Mouse (Mus musculus): Measurements from ENCODE around the gene Tmcc2.

DNA sequence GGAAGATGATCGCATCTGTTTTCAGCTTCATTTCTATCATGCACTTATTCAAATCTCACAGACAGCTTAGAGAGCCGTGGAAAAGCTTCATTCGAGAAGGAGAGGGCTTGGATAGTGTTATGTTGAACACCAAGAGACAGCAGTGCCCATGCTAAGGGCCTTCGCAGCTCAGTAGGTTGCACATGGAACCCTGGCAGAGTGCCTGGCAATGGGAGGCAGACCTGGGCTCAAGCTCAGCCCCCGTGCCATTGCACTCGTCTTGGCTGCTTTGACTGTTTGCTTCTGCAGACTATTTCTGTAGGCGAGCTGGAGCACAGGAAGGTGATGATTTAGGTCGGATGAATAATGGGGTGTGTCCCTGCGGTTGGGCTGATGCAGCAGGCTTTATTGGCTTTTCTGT lies 40.6 kb upstream of the Tmcc2 start:
- no peak for TF ChIP-seq CTCF (IDR thresholded peaks at IDR 0.05)
- TF ChIP-seq EP300 (IDR thresholded peaks at IDR 0.05) = no peak

Measured in lung, postnatal 0 days (tissue).